Mouse (Mus musculus) spleen, adult 2 months (tissue): ENCODE results near the gene Utp4. TPM values are rescaled to one million over a fixed set of nuclear protein-coding genes. Genes with fewer than 3 reads are reported as not detected.
A peak's percentile ranks its signal among the peaks of the same experiment; 100 is the strongest.

Experiments
- DNase-seq, 2 experiments: peaks; one replicate each; pipeline versions ENCODE4 v3.0.0 to v3.0.0-alpha.2; 2012 to 2021; ENCODE audit warnings: low spot score in 2 of 2, low read depth in 1 of 2
- H3K27ac ChIP-seq: fragments of 200-500 bp; 2 replicates; pipeline ENCODE4 v1.5.1; 2012; ENCODE audit warnings: low read length, inconsistent platforms; ENCODE audit not compliant: insufficient read depth
- H3K27me3 ChIP-seq: fragments of 200-500 bp; 2 replicates; pipeline ENCODE4 v1.6.1; 2012; ENCODE audit warnings: mild to moderate bottlenecking, moderate library complexity, low read length, inconsistent platforms; ENCODE audit not compliant: control insufficient read depth, insufficient read depth
- H3K36me3 ChIP-seq: fragments of 200-500 bp; 2 replicates; pipeline ENCODE4 v1.6.1; 2012; ENCODE audit warnings: mild to moderate bottlenecking, low read length, inconsistent platforms; ENCODE audit not compliant: control insufficient read depth, insufficient read depth
- H3K4me1 ChIP-seq: fragments of 200-500 bp; 2 replicates; pipeline ENCODE4 v1.6.1; 2011; ENCODE audit warnings: inconsistent platforms; ENCODE audit not compliant: control insufficient read depth, insufficient read depth, insufficient read length
- H3K4me3 ChIP-seq: fragments of 200-500 bp; 2 replicates; pipeline ENCODE4 v1.5.1; 2011; ENCODE audit warnings: mild to moderate bottlenecking, inconsistent platforms; ENCODE audit not compliant: insufficient read depth, insufficient read length; ENCODE audit errors: extremely low read depth
- CTCF ChIP-seq: fragments of 200-500 bp; IDR thresholded peaks from 2 replicates; pipeline ENCODE4 v1.5.1; 2011; ENCODE audit warnings: mild to moderate bottlenecking, inconsistent platforms; ENCODE audit not compliant: insufficient read depth, insufficient read length, insufficient replicate concordance; ENCODE audit errors: extremely low read depth
- POLR2A ChIP-seq: fragments of 200-500 bp; IDR thresholded peaks from 2 replicates; pipeline ENCODE4 v1.6.1; 2011; ENCODE audit warnings: low read depth, low read length, inconsistent platforms
- WGBS: fragments of 180-500 bp; shearing (Covaris S2); methylation state at CpG from one replicate; pipeline ENCODE4 v1.1.7; 2018; 5-methylcytosine and 5-hydroxymethylcytosine counted together
- polyA plus RNA-seq: library from polyadenylated mRNA; depleted of rRNA; stranded (reverse); fragments of >200 nt; gene quantifications from 2 replicates; pipeline ENCODE4 v1.2.3, GENCODE M21; 2012

The Utp4 gene
- polyA plus RNA-seq, 1 experiment: 13.6 TPM

- H3K27ac ChIP-seq: peak overlapping the region; percentile 68
- H3K4me3 ChIP-seq: no peak overlapping the region
- peaks cover 3% of the 10 kb centered on the region; the same call in 1 of the 2 replicates for H3K27me3 ChIP-seq
- WGBS: 22% methylated on average over 22 of the region's 22 CpGs
- no peak for DNase-seq
- TF ChIP-seq CTCF (no peak), POLR2A (no peak)
- no peaks in the 10 kb centered on the region for H3K36me3 ChIP-seq
- H3K4me1 ChIP-seq: no peaks in the 10 kb centered on the region
These were observed 39.1 kb downstream of the Utp4 start for GRCm38 (mm10) chr8:106932376-106933065.

- H3K27ac ChIP-seq: no peak overlapping the region
- TF ChIP-seq CTCF (no peak), POLR2A (no peak)
- no peak for DNase-seq
- no peaks in the 10 kb centered on the region for H3K36me3 ChIP-seq
- peaks cover 3% of the 10 kb centered on the region; the same call in 1 of the 2 replicates for H3K27me3 ChIP-seq
- no peak overlapping the region for H3K4me3 ChIP-seq
- no peaks in the 10 kb centered on the region for H3K4me1 ChIP-seq
- WGBS: 86% methylated on average over 4 of the region's 4 CpGs
These were observed 40.2 kb downstream of the Utp4 start for GRCm38 (mm10) chr8:106933506-106934143.

GRCm38 (mm10) chr8:106934226-106934977 is 41.0 kb downstream of the Utp4 start:
- TF ChIP-seq CTCF (no peak), POLR2A (no peak)
- Histone ChIP-seq H3K4me1 (no peaks in the 10 kb centered on the region), H3K27me3 (peaks cover 3% of the 10 kb centered on the region; the same call in 1 of the 2 replicates), H3K36me3 (no peaks in the 10 kb centered on the region), H3K27ac (no peak overlapping the region), H3K4me3 (no peak overlapping the region)
- DNase-seq: no peak
- 85% methylated on average over 16 of the region's 16 CpGs for WGBS

- WGBS: under 1% methylated on average over 41 of the region's 41 CpGs
- Histone ChIP-seq H3K4me3 (peak within 1 kb of the TSS; percentile 77), H3K27ac (peak within 1 kb of the TSS; percentile 78), H3K36me3 (no peaks in the 10 kb centered on the region), H3K27me3 (peaks cover 3% of the 10 kb centered on the region; the same call in 1 of the 2 replicates), H3K4me1 (no peaks in the 10 kb centered on the region)
- TF ChIP-seq POLR2A (peak; percentile 7; the same call in 1 of the 2 replicates), CTCF (no peak)
- peak; percentile 75 to 88 for DNase-seq
These were observed 42.0 kb downstream of the Utp4 start, which contains the start of gene Sntb2 for GRCm38 (mm10) chr8:106935324-106935869. Gene Sntb2, plus strand, starts transcription at chr8:106935750.

- Histone ChIP-seq H3K4me1 (no peaks in the 10 kb centered on the region), H3K36me3 (no peaks in the 10 kb centered on the region), H3K27ac (peak overlapping the region; percentile 75), H3K27me3 (peaks cover 3% of the 10 kb centered on the region; the same call in 1 of the 2 replicates), H3K4me3 (peak overlapping the region; percentile 77)
- WGBS: under 1% methylated on average over 60 of the region's 76 CpGs
- DNase-seq: peak in 1 of 2 experiments; percentile 33
- TF ChIP-seq POLR2A (no peak), CTCF (no peak)
These were observed 42.6 kb downstream of the Utp4 start for GRCm38 (mm10) chr8:106935899-106936477.

- 2% methylated on average over 26 of the region's 26 CpGs for WGBS
These were observed 43.1 kb downstream of the Utp4 start for GRCm38 (mm10) chr8:106936478-106937051.

More at GRCm38 (mm10) chr8:106936478-106937051, 43.1 kb downstream of the Utp4 start:
- DNase-seq: no peak
- Histone ChIP-seq H3K36me3 (no peaks in the 10 kb centered on the region), H3K27me3 (peaks cover 3% of the 10 kb centered on the region; the same call in 1 of the 2 replicates), H3K4me3 (peak overlapping the region; percentile 77), H3K27ac (peak overlapping the region; percentile 75), H3K4me1 (no peaks in the 10 kb centered on the region)
- TF ChIP-seq CTCF (no peak), POLR2A (no peak)
